Mouse (Mus musculus) erythroblast, adult 5-6 weeks (primary cell): ENCODE results near the gene Arhgef7. TPM values are rescaled to one million over a fixed set of nuclear protein-coding genes. Genes with fewer than 3 reads are reported as not detected.

Experiments used
- ATAC-seq: replicated peaks from 2 replicates; pipeline ENCODE4 v1.8.0; 2016; ENCODE audit warnings: moderate number of reproducible peaks, mild to moderate bottlenecking, moderate TSS enrichment, inconsistent platforms; ENCODE audit not compliant: poor library complexity, low FRiP score, severe bottlenecking
- total RNA-seq, 2 experiments: library from RNA; stranded (forward) in 1 of 2; stranded (reverse) in 1 of 2; fragments of 150-400 nt in 1 of 2; fragments of 200-764, 138-1000 nt in 1 of 2; gene quantifications; 2 replicates each; pipeline versions ENCODE4 v1.2.3 to v1.2.4; 2015 to 2017; ENCODE audit warnings: low replicate concordance in 2 of 2

Arhgef7 gene
- total RNA-seq, 2 experiments from 2014 or later, result 1.9 to 5.4 TPM

- no peak for ATAC-seq
Observed at GRCm38 (mm10) chr8:11785121-11785520, 57.6 kb downstream of the Arhgef7 start.

GRCm38 (mm10) chr8:11785539-11786046, 58.1 kb downstream of the Arhgef7 start:
- no peak for ATAC-seq

GRCm38 (mm10) chr8:11788252-11788651, 60.7 kb downstream of the Arhgef7 start:
- ATAC-seq, result no peak

GRCm38 (mm10) chr8:11789168-11789567, 61.6 kb downstream of the Arhgef7 start:
- no peak for ATAC-seq

GRCm38 (mm10) chr8:11794956-11795355, 67.4 kb downstream of the Arhgef7 start:
- ATAC-seq, result no peak

GRCm38 (mm10) chr8:11797128-11797527, 69.6 kb downstream of the Arhgef7 start:
- no peak for ATAC-seq

- ATAC-seq, result no peak
Observed at GRCm38 (mm10) chr8:11797729-11798479, 70.4 kb downstream of the Arhgef7 start.

- no peak for ATAC-seq
Observed at GRCm38 (mm10) chr8:11798480-11798867, 71.0 kb downstream of the Arhgef7 start.

GRCm38 (mm10) chr8:11799098-11799497, 71.6 kb downstream of the Arhgef7 start:
- no peak for ATAC-seq

- ATAC-seq, result no peak
Observed at GRCm38 (mm10) chr8:11800481-11800880, 73.0 kb downstream of the Arhgef7 start.

- no peak for ATAC-seq
Observed at GRCm38 (mm10) chr8:11801571-11801970, 74.0 kb downstream of the Arhgef7 start.

GRCm38 (mm10) chr8:11804914-11805313, 77.4 kb downstream of the Arhgef7 start:
- ATAC-seq, result no peak

- ATAC-seq, result no peak
Observed at GRCm38 (mm10) chr8:11806252-11806651, 78.7 kb downstream of the Arhgef7 start.

- no peak for ATAC-seq
Observed at GRCm38 (mm10) chr8:11807361-11807760, 79.8 kb downstream of the Arhgef7 start.

GRCm38 (mm10) chr8:11808047-11808446, 80.5 kb downstream of the Arhgef7 start:
- ATAC-seq, result no peak

GRCm38 (mm10) chr8:11810426-11810825, 82.9 kb downstream of the Arhgef7 start:
- ATAC-seq, result no peak

- no peak for ATAC-seq
Observed at GRCm38 (mm10) chr8:11813801-11814200, 86.3 kb downstream of the Arhgef7 start.

- no peak for ATAC-seq
Observed at GRCm38 (mm10) chr8:11815206-11815605, 87.7 kb downstream of the Arhgef7 start.

- no peak for ATAC-seq
Observed at GRCm38 (mm10) chr8:11820136-11820535, 92.6 kb downstream of the Arhgef7 start.

- ATAC-seq, result no peak
Observed at GRCm38 (mm10) chr8:11820568-11820967, 93.0 kb downstream of the Arhgef7 start.

- ATAC-seq, result no peak
Observed at GRCm38 (mm10) chr8:11821451-11822206, 94.1 kb downstream of the Arhgef7 start.
